Mouse (Mus musculus): ENCODE measurements around the gene Bcar1. TPM values are rescaled to one million over a fixed set of nuclear protein-coding genes. Genes with fewer than 3 reads are reported as not detected.

The Bcar1 gene
- polyA plus RNA-seq, 1 experiment from 2014 or later, result 52.1 TPM

DNA sequence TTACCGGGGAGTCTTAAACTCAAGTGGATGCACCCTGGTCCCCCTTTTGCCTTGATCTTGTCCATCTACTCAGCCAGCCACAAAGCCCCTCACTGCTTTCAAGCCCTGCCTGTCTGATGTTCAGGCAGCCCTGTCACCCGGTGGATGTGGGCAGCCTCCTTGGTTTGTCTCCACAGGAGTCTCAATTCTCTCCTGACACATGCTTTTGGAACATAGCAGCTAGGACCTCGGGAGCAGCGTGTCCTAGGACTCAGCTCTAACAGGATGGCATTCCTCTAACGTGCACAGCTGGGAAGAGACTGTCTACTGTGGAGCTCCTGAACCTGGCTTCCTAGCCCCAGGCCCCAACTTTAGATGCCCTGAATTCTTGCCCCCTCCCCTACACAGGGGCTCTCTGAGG, 37.9 kb downstream of the Bcar1 start:
- Histone ChIP-seq H3K4me3 (replicated peaks; ENCODE audit: low read length) (no peak overlapping the region), H3K4me1 (replicated peaks; ENCODE audit: control insufficient read depth, insufficient read depth, low read length) (no peaks in the 10 kb centered on the region), H3K9me3 (ENCODE audit: control insufficient read depth, low read length) (no peaks in the 10 kb centered on the region), H3K36me3 (replicated peaks; ENCODE audit: control insufficient read depth, insufficient read depth) (peaks cover 20% of the 10 kb centered on the region), H3K27ac (no peak overlapping the region), H3K4me2 (replicated peaks) (no peak overlapping the region), H3K27me3 (ENCODE audit: control insufficient read depth, insufficient read depth, low read length) (no peaks in the 10 kb centered on the region), H3K9ac (no peak overlapping the region)
- no peak for DNase-seq (ENCODE audit: low spot score)
- ATAC-seq (ENCODE audit: low FRiP score), result no peak
- 65% methylated on average over 5 of the region's 5 CpGs for WGBS

DNA sequence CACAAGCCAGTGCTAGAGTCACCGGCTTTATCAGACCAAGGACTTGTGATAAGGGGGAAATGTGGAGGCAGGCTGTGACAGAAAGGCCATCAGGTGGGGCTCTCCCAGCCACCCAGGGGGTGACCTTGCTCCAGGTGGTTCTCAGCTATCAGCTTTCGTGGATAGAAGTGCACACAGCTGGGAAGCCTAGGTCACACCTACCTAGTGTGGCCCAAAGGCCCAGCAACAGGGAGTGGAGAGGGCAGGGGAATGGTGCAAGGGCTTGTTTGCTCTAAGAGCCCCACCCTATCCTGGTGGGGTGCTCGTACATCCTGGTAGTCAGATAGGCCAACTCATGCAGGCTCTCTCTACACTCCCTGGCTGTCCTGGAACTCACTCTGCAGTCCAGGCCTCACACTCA, 38.4 kb downstream of the Bcar1 start:
- H3K27me3 ChIP-seq (ENCODE audit: control insufficient read depth, insufficient read depth, low read length), result no peaks in the 10 kb centered on the region
- H3K9ac ChIP-seq, result no peak overlapping the region
- H3K4me3 ChIP-seq (replicated peaks; ENCODE audit: low read length), result no peak overlapping the region
- no peak for DNase-seq (ENCODE audit: low spot score)
- WGBS, result 77% methylated on average over 3 of the region's 3 CpGs
- no peak overlapping the region for H3K27ac ChIP-seq
- ATAC-seq (ENCODE audit: low FRiP score), result no peak
- no peak overlapping the region for H3K4me2 ChIP-seq (replicated peaks)
- peaks cover 15% of the 10 kb centered on the region for H3K36me3 ChIP-seq (replicated peaks; ENCODE audit: control insufficient read depth, insufficient read depth)
- H3K9me3 ChIP-seq (ENCODE audit: control insufficient read depth, low read length), result no peaks in the 10 kb centered on the region
- H3K4me1 ChIP-seq (replicated peaks; ENCODE audit: control insufficient read depth, insufficient read depth, low read length), result no peaks in the 10 kb centered on the region

DNA sequence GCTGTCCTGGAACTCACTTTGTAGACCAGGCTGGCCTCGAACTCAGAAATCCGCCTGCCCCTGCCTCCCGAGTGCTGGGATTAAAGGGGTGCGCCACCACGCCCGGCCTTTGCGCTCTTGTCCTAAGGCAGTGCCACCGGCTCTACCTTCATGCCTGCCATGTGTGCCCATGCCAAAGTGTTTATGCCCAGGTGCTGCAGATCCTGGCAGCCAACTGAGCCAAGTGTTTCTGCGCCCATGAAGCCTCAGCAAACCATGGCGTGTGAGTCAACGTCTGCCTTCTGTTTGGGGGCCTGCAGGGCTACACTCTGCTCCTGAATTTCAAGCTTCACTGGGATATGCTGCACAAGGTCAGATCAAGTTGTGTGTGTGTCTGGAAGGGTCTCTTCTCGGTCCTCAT, 39.0 kb downstream of the Bcar1 start:
- no peak for ATAC-seq (ENCODE audit: low FRiP score)

DNA sequence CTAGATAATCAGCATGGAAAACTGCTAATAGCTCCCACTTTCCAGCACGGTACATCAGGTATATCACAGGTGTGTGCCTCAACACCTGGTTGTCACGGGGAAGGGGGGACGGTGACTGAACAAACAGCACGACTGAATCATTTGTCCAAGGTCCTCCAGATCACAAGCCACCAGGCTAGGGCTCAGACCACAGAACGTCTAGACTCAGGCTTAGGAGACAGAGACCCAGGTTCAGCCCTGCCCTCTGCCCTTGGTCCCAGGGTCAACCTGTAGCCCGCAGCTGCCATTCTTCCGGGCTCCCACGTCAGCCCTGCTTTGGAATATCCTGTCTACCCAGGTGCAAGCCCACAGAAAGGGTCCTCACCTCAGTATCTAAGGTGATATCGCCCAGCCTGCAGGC, 42.2 kb downstream of the Bcar1 start:
- Histone ChIP-seq H3K4me2 (replicated peaks) (no peak overlapping the region), H3K9ac (no peak overlapping the region), H3K4me1 (replicated peaks; ENCODE audit: control insufficient read depth, insufficient read depth, low read length) (no peaks in the 10 kb centered on the region), H3K36me3 (replicated peaks; ENCODE audit: control insufficient read depth, insufficient read depth) (no peaks in the 10 kb centered on the region), H3K9me3 (ENCODE audit: control insufficient read depth, low read length) (no peaks in the 10 kb centered on the region), H3K27me3 (ENCODE audit: control insufficient read depth, insufficient read depth, low read length) (no peaks in the 10 kb centered on the region), H3K27ac (no peak overlapping the region), H3K4me3 (replicated peaks; ENCODE audit: low read length) (no peak overlapping the region)
- DNase-seq (ENCODE audit: low spot score) (no peak), ATAC-seq (ENCODE audit: low FRiP score) (no peak)
- WGBS, result 90% methylated on average over 9 of the region's 9 CpGs

More for the DNA sequence above, 39.0 kb downstream of the Bcar1 start:
- H3K4me3 ChIP-seq (replicated peaks; ENCODE audit: low read length), result no peak overlapping the region
- peaks cover 9% of the 10 kb centered on the region for H3K36me3 ChIP-seq (replicated peaks; ENCODE audit: control insufficient read depth, insufficient read depth)
- no peaks in the 10 kb centered on the region for H3K4me1 ChIP-seq (replicated peaks; ENCODE audit: control insufficient read depth, insufficient read depth, low read length)
- H3K9ac ChIP-seq, result no peak overlapping the region
- no peaks in the 10 kb centered on the region for H3K27me3 ChIP-seq (ENCODE audit: control insufficient read depth, insufficient read depth, low read length)
- H3K27ac ChIP-seq, result no peak overlapping the region
- no peak for DNase-seq (ENCODE audit: low spot score)
- H3K4me2 ChIP-seq (replicated peaks), result no peak overlapping the region
- WGBS, result 89% methylated on average over 11 of the region's 12 CpGs
- no peaks in the 10 kb centered on the region for H3K9me3 ChIP-seq (ENCODE audit: control insufficient read depth, low read length)

DNA sequence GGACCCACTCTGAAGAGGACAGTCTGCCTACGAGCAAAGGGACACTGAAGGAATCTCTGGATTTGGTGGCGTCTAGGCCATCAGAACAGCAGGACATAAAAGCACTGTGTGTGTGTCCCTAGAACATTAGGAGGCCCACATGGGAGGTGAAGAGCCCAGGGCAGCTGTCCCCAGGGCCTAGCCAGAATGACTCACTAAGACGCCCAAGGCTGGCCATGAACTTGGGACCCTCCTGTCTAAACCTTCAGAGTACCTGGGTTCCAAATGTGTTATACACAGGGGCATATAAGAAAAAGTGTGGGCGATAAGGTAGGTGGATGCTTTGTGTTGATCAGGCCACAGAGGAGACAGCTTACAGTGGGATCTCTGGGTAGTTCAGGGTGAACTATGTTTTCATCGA, 42.9 kb downstream of the Bcar1 start:
- no peak overlapping the region for H3K27ac ChIP-seq
- no peaks in the 10 kb centered on the region for H3K27me3 ChIP-seq (ENCODE audit: control insufficient read depth, insufficient read depth, low read length)
- ATAC-seq (ENCODE audit: low FRiP score) (no peak), DNase-seq (ENCODE audit: low spot score) (no peak)
- H3K36me3 ChIP-seq (replicated peaks; ENCODE audit: control insufficient read depth, insufficient read depth), result no peaks in the 10 kb centered on the region
- H3K9me3 ChIP-seq (ENCODE audit: control insufficient read depth, low read length), result no peaks in the 10 kb centered on the region
- H3K4me2 ChIP-seq (replicated peaks), result no peak overlapping the region
- no peak overlapping the region for H3K4me3 ChIP-seq (replicated peaks; ENCODE audit: low read length)
- no peaks in the 10 kb centered on the region for H3K4me1 ChIP-seq (replicated peaks; ENCODE audit: control insufficient read depth, insufficient read depth, low read length)
- WGBS, result 90% methylated on average over 5 of the region's 5 CpGs
- H3K9ac ChIP-seq, result no peak overlapping the region

DNA sequence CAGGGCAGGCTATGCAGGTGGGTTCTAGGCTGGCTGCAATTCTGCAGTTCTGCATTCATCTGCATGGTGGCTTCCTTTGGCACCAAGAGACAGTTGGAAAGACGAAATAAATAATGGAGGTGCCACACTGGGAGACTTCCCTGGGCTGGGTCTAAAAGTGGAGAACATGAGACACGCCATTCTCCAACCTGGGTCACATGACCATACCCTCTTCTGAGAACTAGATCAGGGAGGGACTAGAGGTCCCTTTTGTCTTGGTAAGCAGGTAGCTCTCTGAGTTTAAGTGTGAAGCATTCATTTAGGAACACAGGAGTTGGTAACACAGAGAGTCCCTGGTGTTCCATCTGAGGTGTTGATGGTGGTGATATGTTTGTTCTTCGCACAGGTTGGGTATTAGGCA, 43.4 kb downstream of the Bcar1 start:
- DNase-seq (ENCODE audit: low spot score) (no peak), ATAC-seq (ENCODE audit: low FRiP score) (no peak)
- no peaks in the 10 kb centered on the region for H3K27me3 ChIP-seq (ENCODE audit: control insufficient read depth, insufficient read depth, low read length)
- H3K36me3 ChIP-seq (replicated peaks; ENCODE audit: control insufficient read depth, insufficient read depth), result no peaks in the 10 kb centered on the region
- no peak overlapping the region for H3K4me2 ChIP-seq (replicated peaks)
- H3K4me1 ChIP-seq (replicated peaks; ENCODE audit: control insufficient read depth, insufficient read depth, low read length), result no peaks in the 10 kb centered on the region
- no peak overlapping the region for H3K9ac ChIP-seq
- no peaks in the 10 kb centered on the region for H3K9me3 ChIP-seq (ENCODE audit: control insufficient read depth, low read length)
- no peak overlapping the region for H3K4me3 ChIP-seq (replicated peaks; ENCODE audit: low read length)
- H3K27ac ChIP-seq, result no peak overlapping the region
- WGBS, result 78% methylated on average over 3 of the region's 3 CpGs

DNA sequence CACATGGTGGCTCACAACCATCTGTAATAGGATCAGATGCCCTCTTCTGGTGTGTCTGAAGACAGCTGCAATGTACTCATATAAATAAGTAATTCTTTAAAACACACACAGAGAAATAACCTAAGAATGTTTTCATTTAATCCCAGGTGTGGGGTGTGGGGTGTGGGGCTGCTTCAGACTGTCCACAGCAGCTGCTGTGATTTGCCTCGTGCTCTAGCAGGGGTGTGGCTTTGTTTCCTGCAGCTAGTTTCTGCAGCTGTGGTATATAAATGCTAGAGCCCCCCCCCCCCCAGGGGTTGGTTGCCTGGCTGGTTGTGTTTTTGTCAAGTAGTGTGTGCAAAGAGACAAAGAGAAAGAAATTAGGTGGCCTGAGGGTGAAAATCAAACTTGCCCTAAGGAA, 44.6 kb downstream of the Bcar1 start:
- H3K4me1 ChIP-seq (replicated peaks; ENCODE audit: control insufficient read depth, insufficient read depth, low read length), result no peaks in the 10 kb centered on the region
- H3K9me3 ChIP-seq (ENCODE audit: control insufficient read depth, low read length), result no peaks in the 10 kb centered on the region
- WGBS, result 50% methylated on average over 1 of the region's 1 CpGs
- DNase-seq (ENCODE audit: low spot score), result no peak
- no peaks in the 10 kb centered on the region for H3K27me3 ChIP-seq (ENCODE audit: control insufficient read depth, insufficient read depth, low read length)
- no peak overlapping the region for H3K27ac ChIP-seq
- no peaks in the 10 kb centered on the region for H3K36me3 ChIP-seq (replicated peaks; ENCODE audit: control insufficient read depth, insufficient read depth)
- no peak for ATAC-seq (ENCODE audit: low FRiP score)
- no peak overlapping the region for H3K4me2 ChIP-seq (replicated peaks)
- no peak overlapping the region for H3K4me3 ChIP-seq (replicated peaks; ENCODE audit: low read length)
- H3K9ac ChIP-seq, result no peak overlapping the region

DNA sequence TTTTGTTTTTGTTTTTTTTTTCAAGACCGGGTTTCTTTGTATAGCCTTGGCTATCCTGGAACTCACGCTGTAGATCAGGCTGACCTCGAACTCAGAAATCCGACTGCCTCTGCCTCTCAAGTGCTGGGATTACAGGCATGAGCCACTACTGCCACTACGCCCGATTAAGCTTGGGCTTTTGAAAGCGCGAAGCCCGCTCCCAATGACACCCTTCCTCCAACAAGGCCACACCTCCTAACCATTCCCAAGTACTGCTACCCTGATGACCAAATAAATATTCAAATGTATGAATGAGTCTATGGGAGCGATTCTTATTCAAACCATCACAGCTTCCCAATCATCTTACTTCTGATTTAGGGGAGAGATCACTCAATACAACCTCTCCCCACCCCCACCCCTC, 46.0 kb downstream of the Bcar1 start:
- 83% methylated on average over 10 of the region's 10 CpGs for WGBS
- Histone ChIP-seq H3K36me3 (replicated peaks; ENCODE audit: control insufficient read depth, insufficient read depth) (no peaks in the 10 kb centered on the region), H3K4me3 (replicated peaks; ENCODE audit: low read length) (no peak overlapping the region), H3K9me3 (ENCODE audit: control insufficient read depth, low read length) (no peaks in the 10 kb centered on the region), H3K27me3 (ENCODE audit: control insufficient read depth, insufficient read depth, low read length) (no peaks in the 10 kb centered on the region), H3K4me2 (replicated peaks) (no peak overlapping the region), H3K27ac (no peak overlapping the region), H3K4me1 (replicated peaks; ENCODE audit: control insufficient read depth, insufficient read depth, low read length) (no peaks in the 10 kb centered on the region), H3K9ac (no peak overlapping the region)
- ATAC-seq (ENCODE audit: low FRiP score) (no peak), DNase-seq (ENCODE audit: low spot score) (no peak)

DNA sequence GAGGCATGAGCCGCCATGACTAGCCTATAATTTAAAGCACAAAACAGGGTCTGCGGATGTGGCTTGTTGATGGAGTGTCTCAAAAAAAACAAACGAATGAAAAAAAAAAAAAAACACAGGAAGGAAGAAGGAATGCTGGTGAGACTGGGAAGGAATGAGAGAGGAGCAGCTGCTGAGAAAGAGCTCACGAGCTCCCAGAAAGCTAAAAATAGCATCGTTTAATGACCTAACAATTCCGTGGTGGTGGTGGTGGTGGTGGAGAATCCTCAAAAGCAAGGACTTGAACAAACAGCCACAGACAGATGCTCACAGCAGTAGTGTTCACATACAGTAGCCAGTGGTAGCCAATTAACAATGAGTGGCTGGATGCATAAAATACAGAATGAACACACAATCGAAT, 48.2 kb downstream of the Bcar1 start:
- Histone ChIP-seq H3K4me3 (replicated peaks; ENCODE audit: low read length) (no peak overlapping the region), H3K9ac (no peak overlapping the region), H3K27me3 (ENCODE audit: control insufficient read depth, insufficient read depth, low read length) (no peaks in the 10 kb centered on the region), H3K27ac (no peak overlapping the region), H3K36me3 (replicated peaks; ENCODE audit: control insufficient read depth, insufficient read depth) (no peaks in the 10 kb centered on the region), H3K9me3 (ENCODE audit: control insufficient read depth, low read length) (no peaks in the 10 kb centered on the region), H3K4me2 (replicated peaks) (no peak overlapping the region), H3K4me1 (replicated peaks; ENCODE audit: control insufficient read depth, insufficient read depth, low read length) (no peaks in the 10 kb centered on the region)
- ATAC-seq (ENCODE audit: low FRiP score), result no peak
- no peak for DNase-seq (ENCODE audit: low spot score)
- WGBS, result 72% methylated on average over 7 of the region's 7 CpGs

DNA sequence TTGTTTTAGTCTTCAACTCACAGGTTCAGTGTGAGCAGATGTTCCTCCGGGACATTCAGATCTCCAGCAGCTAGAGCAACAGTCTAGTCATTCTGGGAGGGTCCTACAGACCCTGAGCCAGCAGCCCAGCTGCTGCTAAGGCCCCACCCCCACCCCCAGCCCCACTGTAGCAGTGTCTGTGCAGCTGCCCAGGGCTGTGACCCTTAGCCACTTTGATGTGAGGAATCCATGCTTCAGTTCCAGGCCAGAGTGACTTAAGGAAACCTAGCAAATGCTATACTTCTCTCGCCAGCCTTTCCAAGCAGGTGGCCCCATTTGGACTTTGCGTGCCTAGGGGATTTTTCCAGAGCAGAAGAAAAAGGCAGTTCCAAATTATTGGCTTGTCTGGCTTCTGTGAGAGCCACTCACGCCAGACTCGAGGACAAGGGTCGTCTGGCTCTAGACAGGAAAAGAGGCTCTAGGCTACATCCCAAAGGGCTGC, 50.3 kb downstream of the Bcar1 start:
- Histone ChIP-seq H3K4me3 (replicated peaks; ENCODE audit: low read length) (no peak overlapping the region), H3K4me1 (replicated peaks; ENCODE audit: control insufficient read depth, insufficient read depth, low read length) (no peaks in the 10 kb centered on the region), H3K27ac (no peak overlapping the region), H3K36me3 (replicated peaks; ENCODE audit: control insufficient read depth, insufficient read depth) (no peaks in the 10 kb centered on the region), H3K9me3 (ENCODE audit: control insufficient read depth, low read length) (no peaks in the 10 kb centered on the region), H3K27me3 (ENCODE audit: control insufficient read depth, insufficient read depth, low read length) (no peaks in the 10 kb centered on the region), H3K9ac (no peak overlapping the region), H3K4me2 (replicated peaks) (no peak overlapping the region)
- ATAC-seq (ENCODE audit: low FRiP score), result no peak
- DNase-seq (ENCODE audit: low spot score), result no peak
- 70% methylated on average over 6 of the region's 6 CpGs for WGBS
